Mouse (Mus musculus): ENCODE measurements around the gene Meis1.

Meis1 gene

GRCm38 (mm10) chr11:19018489-19019203 is at the start of gene Meis1:
Meis1 (minus strand) TSS chr11:19018985.
- peak; percentile 81 for DNase-seq (ENCODE audit: low read depth, low spot score)

- no peak for DNase-seq (ENCODE audit: low read depth, low spot score)
Observed at GRCm38 (mm10) chr11:19067334-19067733, 48.5 kb upstream of the Meis1 start.

- DNase-seq (ENCODE audit: low read depth, low spot score): no peak
Observed at GRCm38 (mm10) chr11:19049276-19049675, 30.5 kb upstream of the Meis1 start.

- no peak for DNase-seq (ENCODE audit: low read depth, low spot score)
Observed at GRCm38 (mm10) chr11:19036595-19037166, 17.9 kb upstream of the Meis1 start.

- DNase-seq (ENCODE audit: low read depth, low spot score): no peak
Observed at GRCm38 (mm10) chr11:19026581-19027561, 8.1 kb upstream of the Meis1 start.

- no peak for DNase-seq (ENCODE audit: low read depth, low spot score)
Observed at GRCm38 (mm10) chr11:19025976-19026520, 7.3 kb upstream of the Meis1 start.

GRCm38 (mm10) chr11:19024496-19025265 is 5.9 kb upstream of the Meis1 start:
- no peak for DNase-seq (ENCODE audit: low read depth, low spot score)

- no peak for DNase-seq (ENCODE audit: low read depth, low spot score)
Observed at GRCm38 (mm10) chr11:19023356-19023755, 4.6 kb upstream of the Meis1 start.

GRCm38 (mm10) chr11:19022576-19022975 is 3.8 kb upstream of the Meis1 start:
- DNase-seq (ENCODE audit: low read depth, low spot score): no peak

GRCm38 (mm10) chr11:19020951-19021710 is 2.3 kb upstream of the Meis1 start:
- no peak for DNase-seq (ENCODE audit: low read depth, low spot score)

- DNase-seq (ENCODE audit: low read depth, low spot score): peak; percentile 88
Observed at GRCm38 (mm10) chr11:19020371-19020824, 1.6 kb upstream of the Meis1 start.

- DNase-seq (ENCODE audit: low read depth, low spot score): no peak
Observed at GRCm38 (mm10) chr11:19019204-19020171, 703 bp upstream of the Meis1 start.

- DNase-seq (ENCODE audit: low read depth, low spot score): no peak
Observed at GRCm38 (mm10) chr11:19017719-19018413, 919 bp downstream of the Meis1 start.

GRCm38 (mm10) chr11:19017262-19017661 is 1.5 kb downstream of the Meis1 start:
- DNase-seq (ENCODE audit: low read depth, low spot score): no peak

- DNase-seq (ENCODE audit: low read depth, low spot score): no peak
Observed at GRCm38 (mm10) chr11:19016481-19017220, 2.1 kb downstream of the Meis1 start.

- DNase-seq (ENCODE audit: low read depth, low spot score): no peak
Observed at GRCm38 (mm10) chr11:19015731-19016461, 2.9 kb downstream of the Meis1 start.

GRCm38 (mm10) chr11:19015381-19015730 is 3.4 kb downstream of the Meis1 start:
- no peak for DNase-seq (ENCODE audit: low read depth, low spot score)

Data from retina, postnatal 7 days (tissue).